Comparison of ENCODE assay signal across 22 mouse cellular contexts in genomic region chr8:114418486-114418885, GRCm38 (mm10). TPM values are rescaled to one million over a fixed set of nuclear protein-coding genes. Genes with fewer than 3 reads are reported as not detected.
A peak's percentile ranks its signal among the peaks of the same experiment; 100 is the strongest.
DNase-seq lines count a peak whose midpoint lies in the region; ATAC-seq lines count a peak whose summit lies in the region.
"Had no signal": no experiment of that assay in that cellular context is flagged by ENCODE, and none has a peak within 500 bp of the region (broad histone marks: within the 10 kb centered on the region; RNA-seq: fewer than 3 reads in every experiment).

No protein-coding gene starts in this region.

- DNase-seq in 416B (ENCODE audit: low read depth) (peak; percentile 38), MN1 (ENCODE audit: low spot score) (no peak)
- DNase-seq: adrenal gland, adult 2 months; adrenal gland, postnatal 10 days; adrenal gland, postnatal 25 days; B cell, adult 2 months; cerebellum, adult 11 months; cerebellum, adult 18-20 months; cerebellum, adult 8-10 months; cerebellum, adult 9-11 months; cerebellum, postnatal 36 days; embryo, embryonic 11 days had no signal

- ATAC-seq in granulocyte monocyte progenitor cell, adult 5-6 weeks (replicated peaks; ENCODE audit: poor library complexity, severe bottlenecking), result peak; percentile 79
- peak; percentile 84 for ATAC-seq in megakaryocyte progenitor cell, adult 5-6 weeks (replicated peaks; ENCODE audit: poor library complexity)
- ATAC-seq in frontal cortex, adult (ENCODE audit: low TSS enrichment), result no peak
- ATAC-seq: CD4-positive, CD25-positive, alpha-beta regulatory T cell, adult 4 months; forebrain, embryonic 14.5 days; forebrain, embryonic 16.5 days had no signal

RNA-seq across cellular contexts. Expression of gene Clec3a, which starts 0.6 kb away (rescaled TPM):
- not detected in 2 replicates for total RNA-seq in granulocyte monocyte progenitor cell, adult 5-6 weeks (2014; fragmentation: Nextera tagmentation)
- not detected in 2 replicates for total RNA-seq in granulocyte monocyte progenitor cell, adult 5-6 weeks (2017)
- total RNA-seq in megakaryocyte progenitor cell, adult 5-6 weeks (2015), result not detected in 2 replicates
- not detected in 2 replicates for total RNA-seq in megakaryocyte progenitor cell, adult 5-6 weeks (2017)
- total RNA-seq: adrenal gland, adult 2 months; adrenal gland, postnatal 10 days; adrenal gland, postnatal 25 days; adrenal gland, postnatal 4 days; CH12.LX; common myeloid progenitor, adult 5-6 weeks; G1E had no signal

RNA-seq across cellular contexts. Expression of gene Wwox, which starts 21.0 kb away (rescaled TPM):
- 23.3 and 25.5 TPM in 2 replicates for total RNA-seq in granulocyte monocyte progenitor cell, adult 5-6 weeks (2014; fragmentation: Nextera tagmentation)
- total RNA-seq in granulocyte monocyte progenitor cell, adult 5-6 weeks (2017), result 10.9 and 13.6 TPM in 2 replicates
- 10.6 and 11.2 TPM in 2 replicates for total RNA-seq in megakaryocyte progenitor cell, adult 5-6 weeks (2015)
- total RNA-seq in megakaryocyte progenitor cell, adult 5-6 weeks (2017), result 11.3 and 12.2 TPM in 2 replicates
